Mouse (Mus musculus) forebrain, embryonic 11.5 days (tissue): ENCODE results near the gene Thoc5. TPM values are rescaled to one million over a fixed set of nuclear protein-coding genes. Genes with fewer than 3 reads are reported as not detected.

Experiments used
- ATAC-seq: fragments of 200-750 bp; cut with Nextera tagmentation; replicated peaks from 2 replicates; pipeline ENCODE4 v1.8.0; 2017; ENCODE audit warnings: moderate TSS enrichment; ENCODE audit not compliant: low FRiP score
- DNase-seq: peaks from one replicate; pipeline ENCODE4 v3.0.0-alpha.2; 2017; ENCODE audit warnings: low spot score
- H3K27ac ChIP-seq: fragments of 300-500 bp; sonication (generic); 2 replicates; pipeline ENCODE4 v1.5.1; 2014; ENCODE audit warnings: low read depth, low read length
- H3K27me3 ChIP-seq: fragments of 300-500 bp; sonication (generic); 2 replicates; pipeline ENCODE4 v1.6.1; 2014; ENCODE audit warnings: mild to moderate bottlenecking, low read length, mixed read lengths; ENCODE audit not compliant: control insufficient read depth, insufficient read depth
- H3K36me3 ChIP-seq: fragments of 300-500 bp; sonication (generic); 2 replicates; pipeline ENCODE4 v1.6.1; 2014; ENCODE audit warnings: mild to moderate bottlenecking, low read length, moderate library complexity, mixed read lengths; ENCODE audit not compliant: control insufficient read depth, insufficient read depth
- H3K4me1 ChIP-seq: fragments of 300-500 bp; sonication (generic); replicated peaks from 2 replicates; pipeline ENCODE4 v1.6.1; 2014; ENCODE audit warnings: low read length, mixed read lengths; ENCODE audit not compliant: control insufficient read depth, insufficient read depth
- H3K4me2 ChIP-seq: fragments of 300-500 bp; sonication (generic); 2 replicates; pipeline ENCODE4 v1.6.1; 2014; ENCODE audit warnings: low read depth, mild to moderate bottlenecking, low read length, moderate library complexity, mixed read lengths; ENCODE audit not compliant: severe bottlenecking
- H3K4me3 ChIP-seq: fragments of 300-500 bp; sonication (generic); 2 replicates; pipeline ENCODE4 v1.5.1; 2014; ENCODE audit warnings: low read depth, low read length
- H3K9ac ChIP-seq: fragments of 300-500 bp; sonication (generic); 2 replicates; pipeline ENCODE4 v1.6.1; 2014; ENCODE audit warnings: low read length
- H3K9me3 ChIP-seq: fragments of 300-500 bp; sonication (generic); 2 replicates; pipeline ENCODE4 v1.6.1; 2016; ENCODE audit warnings: low read length, mixed read lengths; ENCODE audit not compliant: control insufficient read depth
- WGBS: fragments of 180-500 bp; shearing (Covaris S2); extraction: QIAGEN DNeasy Blood & Tissue Kit; methylation state at CpG from one replicate; pipeline ENCODE4 v1.1.7; 2014; 5-methylcytosine and 5-hydroxymethylcytosine counted together
- polyA plus RNA-seq: library from polyadenylated mRNA; unstranded; fragments of >200 nt; fragmentation: Nextera tagmentation; extraction: Ambion mirVana; gene quantifications from 2 replicates; pipeline ENCODE4 v1.2.1, GENCODE M21; 2014

Thoc5 gene
- polyA plus RNA-seq, 1 experiment from 2014 or later = 54.7 TPM

- no peak for DNase-seq
- H3K36me3 ChIP-seq = peaks cover 2% of the 10 kb centered on the region; the same call in 1 of the 2 replicates
- 93% methylated on average over 3 of the region's 3 CpGs for WGBS
Observed at GRCm38 (mm10) chr11:4886987-4887386, 8.1 kb upstream of the Thoc5 start.

GRCm38 (mm10) chr11:4900437-4900836, 5.3 kb downstream of the Thoc5 start:
- Histone ChIP-seq H3K4me3 (no peak overlapping the region), H3K4me1 (no peaks in the 10 kb centered on the region), H3K27ac (no peak overlapping the region), H3K4me2 (no peak overlapping the region), H3K27me3 (no peaks in the 10 kb centered on the region), H3K36me3 (peaks cover 12% of the 10 kb centered on the region), H3K9me3 (no peaks in the 10 kb centered on the region), H3K9ac (no peak overlapping the region)
- DNase-seq (no peak), ATAC-seq (no peak)
- 70% methylated on average over 5 of the region's 5 CpGs for WGBS

More at GRCm38 (mm10) chr11:4886987-4887386, 8.1 kb upstream of the Thoc5 start:
- no peak overlapping the region for H3K9ac ChIP-seq
- H3K4me1 ChIP-seq = no peaks in the 10 kb centered on the region
- ATAC-seq = no peak
- H3K9me3 ChIP-seq = no peaks in the 10 kb centered on the region
- H3K27ac ChIP-seq = no peak overlapping the region
- no peak overlapping the region for H3K4me2 ChIP-seq
- no peak overlapping the region for H3K4me3 ChIP-seq
- H3K27me3 ChIP-seq = no peaks in the 10 kb centered on the region

- Histone ChIP-seq H3K36me3 (peaks cover 12% of the 10 kb centered on the region), H3K9ac (no peak overlapping the region), H3K9me3 (no peaks in the 10 kb centered on the region), H3K4me3 (no peak overlapping the region), H3K27me3 (no peaks in the 10 kb centered on the region), H3K4me2 (no peak overlapping the region), H3K4me1 (no peaks in the 10 kb centered on the region), H3K27ac (no peak overlapping the region)
- WGBS = 76% methylated on average over 6 of the region's 6 CpGs
- ATAC-seq = no peak
- DNase-seq = no peak
Observed at GRCm38 (mm10) chr11:4901956-4902355, 6.8 kb downstream of the Thoc5 start.

- Histone ChIP-seq H3K36me3 (peaks cover 7% of the 10 kb centered on the region), H3K27me3 (no peaks in the 10 kb centered on the region), H3K27ac (no peak overlapping the region), H3K4me1 (no peaks in the 10 kb centered on the region), H3K4me3 (no peak overlapping the region), H3K4me2 (no peak overlapping the region), H3K9ac (no peak overlapping the region), H3K9me3 (no peaks in the 10 kb centered on the region)
- no peak for ATAC-seq
- WGBS = 92% methylated on average over 6 of the region's 6 CpGs
- DNase-seq = no peak
Observed at GRCm38 (mm10) chr11:4906231-4906630, 11.1 kb downstream of the Thoc5 start.

- 47% methylated on average over 1 of the region's 1 CpGs for WGBS
- no peaks in the 10 kb centered on the region for H3K27me3 ChIP-seq
- H3K4me3 ChIP-seq = no peak overlapping the region
- H3K36me3 ChIP-seq = peaks cover 12% of the 10 kb centered on the region
- H3K9me3 ChIP-seq = no peaks in the 10 kb centered on the region
- no peak overlapping the region for H3K4me2 ChIP-seq
- H3K4me1 ChIP-seq = no peaks in the 10 kb centered on the region
- ATAC-seq (no peak), DNase-seq (peak; percentile 73)
- H3K9ac ChIP-seq = no peak overlapping the region
- H3K27ac ChIP-seq = no peak overlapping the region
Observed at GRCm38 (mm10) chr11:4916068-4916467, 20.9 kb downstream of the Thoc5 start.

- H3K9ac ChIP-seq = no peak overlapping the region
- WGBS = 81% methylated on average over 2 of the region's 2 CpGs
- no peaks in the 10 kb centered on the region for H3K4me1 ChIP-seq
Observed at GRCm38 (mm10) chr11:4921281-4921680, 26.2 kb downstream of the Thoc5 start.

GRCm38 (mm10) chr11:4921751-4922150, 26.6 kb downstream of the Thoc5 start:
- Histone ChIP-seq H3K9me3 (no peaks in the 10 kb centered on the region), H3K9ac (no peak overlapping the region), H3K27me3 (no peaks in the 10 kb centered on the region), H3K4me2 (no peak overlapping the region), H3K36me3 (peaks cover 23% of the 10 kb centered on the region), H3K4me3 (no peak overlapping the region), H3K27ac (no peak overlapping the region), H3K4me1 (no peaks in the 10 kb centered on the region)
- ATAC-seq (no peak), DNase-seq (no peak)
- WGBS = 93% methylated on average over 7 of the region's 7 CpGs

More at GRCm38 (mm10) chr11:4921281-4921680, 26.2 kb downstream of the Thoc5 start:
- Histone ChIP-seq H3K4me3 (no peak overlapping the region), H3K27ac (no peak overlapping the region), H3K36me3 (peaks cover 19% of the 10 kb centered on the region), H3K9me3 (no peaks in the 10 kb centered on the region), H3K27me3 (no peaks in the 10 kb centered on the region), H3K4me2 (no peak overlapping the region)
- no peak for DNase-seq
- no peak for ATAC-seq

- Histone ChIP-seq H3K4me2 (no peak overlapping the region), H3K27me3 (no peaks in the 10 kb centered on the region), H3K27ac (no peak overlapping the region), H3K9ac (no peak overlapping the region), H3K4me1 (no peaks in the 10 kb centered on the region), H3K4me3 (no peak overlapping the region), H3K9me3 (no peaks in the 10 kb centered on the region), H3K36me3 (peaks cover 10% of the 10 kb centered on the region; the same call in 1 of the 2 replicates)
- 93% methylated on average over 3 of the region's 3 CpGs for WGBS
- no peak for ATAC-seq
- no peak for DNase-seq
Observed at GRCm38 (mm10) chr11:4927224-4927623, 32.1 kb downstream of the Thoc5 start.

GRCm38 (mm10) chr11:4931009-4931601, 36.0 kb downstream of the Thoc5 start:
- H3K4me2 ChIP-seq = no peak overlapping the region
- H3K4me1 ChIP-seq = no peaks in the 10 kb centered on the region
- H3K27ac ChIP-seq = peak overlapping the region; percentile 50; the same call in 1 of the 2 replicates
- H3K4me3 ChIP-seq = no peak overlapping the region
- no peak overlapping the region for H3K9ac ChIP-seq
- DNase-seq (no peak), ATAC-seq (no peak)
- WGBS = 56% methylated on average over 1 of the region's 1 CpGs
- peaks cover 5% of the 10 kb centered on the region; the same call in 1 of the 2 replicates for H3K36me3 ChIP-seq
- H3K9me3 ChIP-seq = no peaks in the 10 kb centered on the region
- H3K27me3 ChIP-seq = no peaks in the 10 kb centered on the region
